Mouse (Mus musculus) heart, adult 8-10 months (tissue): Measurements from ENCODE around the gene Arl6ip6. TPM values are rescaled to one million over a fixed set of nuclear protein-coding genes. Genes with fewer than 3 reads are reported as not detected.
A peak's percentile ranks its signal among the peaks of the same experiment; 100 is the strongest.

ENCODE experiments used
- DNase-seq: peaks from one replicate; pipeline ENCODE4 v3.0.0; 2022; ENCODE audit warnings: low spot score
- total RNA-seq, 4 experiments: library from RNA; stranded (reverse); gene quantifications; 2 replicates each; pipeline ENCODE4 v1.2.4; 2022

Gene Arl6ip6
- total RNA-seq: 10 to 100 TPM in 3 of 4 experiments, 1 to 10 TPM in 1; 7.9 to 15.8 (median 11.3) TPM

DNA sequence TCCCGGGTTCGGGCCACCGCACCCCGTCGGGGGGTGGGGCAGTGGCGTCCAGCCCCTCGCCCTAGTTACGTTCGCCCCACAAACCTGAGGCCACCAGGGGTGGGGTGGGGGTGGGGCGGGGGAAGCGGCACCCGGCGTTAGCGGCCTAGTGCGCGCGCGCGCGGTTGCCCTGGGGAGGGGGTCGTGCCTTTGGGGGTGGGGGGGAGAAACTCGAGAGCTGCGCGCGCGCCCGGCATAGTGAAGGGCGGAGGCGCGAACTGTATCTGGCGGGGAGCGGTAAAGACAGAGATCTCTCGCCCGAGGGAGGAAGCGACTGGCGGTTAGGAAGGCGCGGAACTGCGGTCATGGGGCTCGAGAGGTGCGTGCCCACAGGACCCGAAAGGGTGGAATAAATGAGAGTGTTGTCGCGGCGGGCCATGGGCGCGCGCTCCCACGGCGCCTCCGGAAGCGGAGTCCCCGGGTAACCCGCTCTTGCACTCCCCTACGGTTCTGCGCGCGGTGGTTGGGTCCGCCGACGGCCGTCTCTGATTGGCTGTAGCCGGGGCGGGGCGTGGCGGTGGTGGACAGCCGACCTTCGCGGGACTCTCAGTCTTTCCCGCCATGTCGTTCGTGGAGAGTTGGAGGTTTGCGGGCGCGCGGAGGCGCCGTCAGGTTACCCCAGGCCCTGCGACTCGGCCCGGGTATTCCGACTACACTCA, at the start of gene Arl6ip6:
Arl6ip6 (plus strand) TSS at position 204 of the 698 bp plus-strand sequence.
- DNase-seq: peak; percentile 98

DNA sequence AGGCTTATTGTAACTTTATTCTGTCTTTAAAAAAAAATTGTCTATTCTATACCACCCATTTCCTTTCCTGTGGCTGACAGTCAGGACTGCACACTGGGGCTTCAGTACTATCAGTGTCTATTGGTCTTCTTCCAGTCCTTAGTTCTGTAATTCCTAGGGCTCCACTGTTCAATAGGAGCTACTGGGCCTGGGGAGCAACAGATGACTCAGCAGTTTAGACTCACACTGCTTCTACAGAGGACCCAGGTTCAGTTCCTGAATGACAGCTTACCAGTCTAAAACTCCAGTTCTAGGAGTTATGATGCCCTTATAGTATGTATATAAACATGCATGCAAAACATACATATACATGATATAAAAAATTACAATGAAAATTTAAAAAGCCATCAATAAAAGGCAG, 44.7 kb upstream of the Arl6ip6 start:
- no peak for DNase-seq

DNA sequence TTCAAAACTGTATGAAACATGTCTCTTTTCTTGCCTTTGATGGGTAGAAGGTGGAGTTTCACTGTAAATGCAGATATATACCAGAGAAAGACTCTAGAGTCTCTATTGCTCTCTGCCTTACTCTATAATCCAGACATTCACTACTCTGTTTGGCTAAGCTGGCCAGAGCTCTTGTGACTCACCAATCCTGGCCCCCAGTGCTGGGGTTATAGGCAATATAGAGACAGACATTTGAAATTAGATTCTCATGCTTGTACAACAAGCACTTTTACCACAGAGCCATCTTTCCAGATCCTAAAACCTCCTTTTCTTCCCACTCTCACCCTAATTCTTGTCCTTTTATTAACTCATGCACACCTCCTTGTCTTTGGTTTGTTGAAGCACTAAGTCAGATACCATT, 17.6 kb upstream of the Arl6ip6 start:
- DNase-seq: no peak

DNA sequence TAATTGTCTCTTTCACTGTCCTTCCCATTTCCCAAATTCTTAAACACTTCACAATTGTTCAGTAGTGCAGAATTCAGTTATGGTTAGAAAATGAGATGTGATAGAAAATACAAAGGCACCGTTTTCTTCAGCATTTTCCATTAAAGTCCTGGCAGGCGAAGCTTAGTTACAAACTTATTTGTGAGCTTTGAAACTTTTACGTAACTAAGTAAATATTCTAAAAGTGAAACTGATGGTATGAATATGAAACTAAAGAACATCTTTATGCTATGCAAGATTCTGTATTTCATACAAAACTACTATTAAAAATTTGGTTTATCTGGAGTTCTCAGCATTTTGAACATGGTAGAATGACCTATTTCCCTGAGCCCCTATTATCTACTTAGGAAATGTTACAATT, 12.6 kb upstream of the Arl6ip6 start:
- no peak for DNase-seq

DNA sequence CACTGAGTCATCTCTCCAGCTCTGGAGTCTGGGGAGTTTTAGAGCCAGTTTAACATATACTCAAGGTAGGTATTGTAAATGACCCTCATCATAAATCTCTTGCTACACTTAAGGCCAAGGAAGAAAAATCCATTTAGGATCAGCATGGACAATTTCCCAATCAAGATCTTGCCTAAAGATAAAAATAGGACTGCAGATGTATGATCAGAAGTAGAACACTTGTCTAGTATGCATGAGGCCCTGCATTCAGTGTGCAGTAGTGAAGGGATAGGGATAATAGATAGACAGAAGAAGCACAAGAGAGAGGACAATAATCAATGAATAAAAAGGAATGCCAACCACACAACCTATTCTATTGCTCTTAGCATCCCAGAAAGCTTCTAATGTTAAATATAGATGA, 11.7 kb upstream of the Arl6ip6 start:
- no peak for DNase-seq

DNA sequence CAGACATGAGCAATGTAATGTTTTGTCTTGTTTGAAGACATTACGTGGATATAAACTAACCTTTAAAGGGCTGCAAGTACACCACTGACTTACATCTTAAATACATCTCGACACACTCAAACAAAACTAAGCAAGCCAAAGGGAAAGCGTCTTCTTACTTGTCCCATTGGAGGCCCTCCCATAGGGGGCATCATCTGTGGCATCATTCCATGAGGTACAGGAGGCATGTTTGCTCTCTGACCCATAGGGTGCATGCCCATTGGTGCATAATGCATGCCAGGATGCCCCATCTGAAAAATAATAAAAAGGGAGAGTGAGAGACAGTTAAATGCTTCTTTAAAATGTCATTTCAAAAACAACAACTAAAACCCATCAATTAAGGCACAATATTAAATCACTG, 1.7 kb upstream of the Arl6ip6 start:
- DNase-seq: no peak

DNA sequence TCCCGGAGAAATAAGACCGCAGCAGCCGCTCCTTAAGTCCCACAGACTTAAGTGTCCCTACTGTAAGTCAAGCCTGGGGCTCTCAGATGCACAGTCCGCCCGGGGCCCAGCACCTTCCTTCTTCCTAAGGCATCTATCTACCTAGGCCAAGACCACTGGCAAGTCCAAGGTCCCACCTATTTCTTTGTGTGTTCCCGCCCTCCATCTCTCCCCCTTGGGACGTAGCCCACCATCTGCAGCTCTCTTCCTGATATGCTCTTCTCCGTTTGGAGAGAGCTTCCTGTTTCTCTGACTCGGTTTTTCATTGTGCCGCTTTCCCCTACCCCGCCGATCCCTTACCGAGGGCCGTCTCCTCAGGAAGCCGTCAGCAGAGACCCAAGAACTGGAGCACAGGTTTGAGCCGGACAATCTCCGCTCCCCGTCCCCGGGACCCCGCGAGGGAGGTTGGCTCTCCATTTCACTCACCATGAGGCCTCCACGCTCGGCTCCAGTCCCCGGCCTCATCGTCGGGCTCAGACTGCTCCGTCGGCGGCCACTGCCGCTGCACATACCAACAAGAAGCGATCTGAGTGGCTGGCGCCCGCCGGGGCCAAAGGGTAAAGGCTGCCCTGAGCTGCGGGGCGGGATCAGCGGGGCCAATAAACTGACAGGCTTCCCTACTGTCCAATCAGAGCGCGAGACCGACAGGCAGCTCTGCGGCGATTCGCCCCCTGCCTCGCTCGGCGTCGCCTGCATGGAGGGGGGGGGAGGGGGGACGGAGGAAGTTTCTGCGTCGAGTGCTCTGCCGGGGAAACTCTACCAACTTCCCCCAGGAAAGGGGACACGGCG, 628 bp upstream of the Arl6ip6 start, which contains the start of gene Prpf40a:
Prpf40a (minus strand) TSS at position 601 of the 828 bp plus-strand sequence.
- DNase-seq: peak; percentile 99

DNA sequence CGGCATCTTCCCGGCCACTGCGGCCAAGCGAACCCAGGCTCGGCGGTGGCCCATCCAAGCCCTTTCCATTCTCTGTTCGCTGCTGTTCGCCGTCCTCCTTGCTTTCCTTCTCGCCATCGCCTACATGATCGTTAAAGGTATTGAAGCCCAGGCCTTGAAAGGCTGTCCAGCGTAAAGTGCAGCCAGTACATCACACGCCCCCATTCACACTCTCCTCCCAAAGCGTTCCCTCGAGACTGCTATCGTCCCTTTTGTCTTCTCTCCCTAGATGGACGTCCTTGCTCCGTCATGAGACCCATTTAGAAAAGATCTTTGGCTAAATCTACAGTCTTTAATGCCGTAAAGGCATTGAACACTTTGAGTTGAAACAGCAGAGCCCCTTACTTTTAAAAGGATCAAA, 860 bp downstream of the Arl6ip6 start:
- DNase-seq: no peak

DNA sequence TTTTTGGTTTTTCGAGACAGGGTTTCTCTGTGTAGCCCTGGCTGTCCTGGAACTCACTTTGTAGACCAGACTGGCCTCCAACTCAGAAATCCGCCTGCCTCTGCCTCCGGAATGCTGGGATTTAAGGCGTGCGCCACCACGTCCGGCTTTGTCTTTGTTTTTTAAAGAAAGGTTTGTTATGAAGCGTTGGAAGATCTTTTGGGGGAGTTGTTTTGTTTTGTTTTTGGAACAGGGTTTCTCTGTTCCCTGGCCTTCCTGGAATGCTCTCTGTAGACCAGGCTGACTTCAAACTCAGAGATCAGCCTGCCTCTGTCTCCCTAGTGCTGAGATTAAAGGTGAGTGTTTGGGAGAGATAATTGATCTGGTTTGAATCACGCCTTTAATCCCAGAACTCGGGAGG, 4.9 kb downstream of the Arl6ip6 start:
- DNase-seq: no peak

DNA sequence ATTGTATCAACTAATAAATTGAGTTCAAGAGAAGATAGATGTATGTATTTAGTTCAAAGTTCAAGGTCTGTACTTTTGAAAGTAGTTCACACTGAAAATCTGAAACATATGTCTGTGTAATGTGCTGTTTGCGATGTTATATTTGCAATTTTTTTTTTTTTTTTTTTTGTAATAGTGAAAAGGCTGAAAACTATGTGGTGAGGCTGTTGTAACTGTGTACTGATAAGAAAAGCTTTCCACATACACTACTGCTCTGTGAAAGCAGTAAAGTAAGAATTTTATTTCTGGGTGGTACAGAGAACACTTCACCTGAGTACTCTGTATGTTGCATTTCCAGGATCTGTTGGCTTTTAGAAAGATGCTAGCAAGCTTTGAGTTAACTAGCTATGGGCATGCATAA, 7.7 kb downstream of the Arl6ip6 start:
- DNase-seq: no peak

DNA sequence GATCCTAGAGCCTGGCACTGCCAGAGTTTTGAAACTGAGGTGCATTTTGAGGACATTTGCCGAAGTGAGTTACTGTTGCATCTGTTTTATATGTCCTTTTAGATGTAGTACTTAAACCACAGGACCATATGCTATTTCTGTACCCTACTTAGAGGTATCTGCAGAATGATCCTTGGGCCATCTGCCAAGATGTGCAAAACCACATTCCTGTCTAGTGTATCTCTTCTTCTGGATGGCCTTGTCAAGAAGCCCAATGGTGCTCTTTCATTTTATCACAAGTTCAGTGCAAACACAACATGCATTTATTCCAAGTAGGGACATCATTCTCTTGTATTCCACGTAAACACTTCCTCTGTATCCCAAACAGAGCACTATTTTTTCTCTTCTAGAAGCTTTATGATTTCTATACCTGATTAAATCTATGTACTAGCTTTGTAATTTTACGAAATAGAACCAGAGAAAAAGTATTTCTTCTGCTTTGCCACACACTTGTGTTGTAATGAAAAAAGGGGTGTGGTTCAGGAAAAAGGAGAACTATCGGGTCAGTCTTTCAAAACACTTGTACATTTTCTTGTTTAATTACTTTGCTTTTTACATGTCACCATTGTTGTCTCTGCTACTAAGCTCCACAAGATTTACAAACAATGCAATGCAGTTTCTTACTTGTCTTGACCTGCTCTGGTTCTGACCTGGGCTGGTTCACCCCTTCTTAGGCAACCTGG, 8.8 kb downstream of the Arl6ip6 start:
- DNase-seq: no peak

DNA sequence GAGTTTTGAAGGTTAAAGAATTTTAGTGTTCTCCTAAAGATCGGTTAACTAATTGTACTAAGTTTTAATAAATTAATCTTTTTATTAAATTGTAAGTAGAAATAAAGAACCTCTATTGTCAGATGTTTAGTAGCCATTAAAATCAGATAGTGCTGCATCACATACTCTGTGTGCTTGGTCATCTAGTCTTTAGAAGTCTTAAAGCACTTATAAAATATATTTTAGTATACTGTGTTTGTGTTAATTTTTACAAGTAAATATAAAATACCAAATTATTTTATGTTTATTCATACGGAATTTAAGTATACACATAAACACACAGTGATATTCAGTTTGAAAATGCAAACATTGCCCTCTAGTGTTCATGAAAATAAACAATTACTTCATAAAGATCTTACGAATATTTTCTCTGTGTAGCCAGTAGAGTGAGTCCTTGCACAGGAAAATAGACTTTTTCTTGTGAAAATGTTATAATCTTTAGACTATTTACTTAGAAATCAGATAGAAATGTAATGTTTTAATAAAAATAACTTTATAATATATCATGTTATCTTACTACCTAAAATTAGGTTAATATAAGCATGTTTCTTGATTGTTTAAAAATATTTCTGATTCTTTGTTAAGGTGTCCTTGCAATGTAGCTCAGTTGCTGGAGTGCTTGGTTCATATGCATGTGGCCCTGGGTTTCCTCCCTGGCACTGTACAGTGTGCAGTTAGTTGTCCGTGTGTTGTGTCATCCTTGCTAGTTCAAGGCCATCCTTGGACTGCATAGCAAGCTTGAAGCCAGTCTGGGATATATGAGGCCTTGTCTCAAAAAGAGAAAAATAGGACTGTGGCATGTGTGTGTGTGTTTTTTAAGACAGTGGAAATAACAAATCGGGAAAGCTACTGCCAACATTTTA, 13.1 kb downstream of the Arl6ip6 start:
- peak; percentile 25 for DNase-seq

DNA sequence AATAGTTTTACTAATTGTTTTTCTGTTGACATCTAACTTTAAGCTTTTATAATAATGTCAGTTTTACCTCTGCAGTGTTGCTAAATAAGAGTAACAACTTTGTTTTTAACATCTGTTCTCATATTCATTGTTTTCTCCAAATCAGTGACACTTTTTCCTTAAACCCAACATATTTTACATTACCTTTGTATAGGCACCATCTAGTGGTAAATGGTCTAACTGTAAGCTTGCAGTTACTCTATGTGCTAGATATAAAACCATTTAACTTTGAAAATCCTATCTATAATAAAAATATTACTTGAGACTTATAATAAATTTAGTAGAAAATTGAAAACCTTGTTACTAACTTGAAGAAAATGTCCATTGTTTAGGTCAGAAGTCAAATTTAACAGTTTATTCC, 15.2 kb downstream of the Arl6ip6 start:
- no peak for DNase-seq

DNA sequence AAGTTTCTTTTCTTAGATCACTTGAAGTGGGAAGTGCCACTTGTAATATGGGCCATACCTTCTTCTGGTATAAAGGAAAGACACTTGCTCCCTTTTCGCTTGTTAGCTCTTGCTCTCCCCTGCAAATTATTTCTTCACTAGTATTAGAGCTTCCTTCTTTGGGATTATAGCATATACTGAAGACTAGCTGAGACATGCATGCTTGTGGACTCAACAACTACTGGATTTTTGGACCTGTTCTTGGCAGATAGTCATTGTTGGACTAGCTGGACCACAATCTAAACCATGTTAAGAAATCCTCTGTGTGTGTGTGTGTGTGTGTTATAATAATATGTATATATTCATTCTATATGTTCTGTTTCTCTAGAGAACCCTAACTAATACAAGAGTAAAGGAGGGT, 22.0 kb downstream of the Arl6ip6 start:
- no peak for DNase-seq

DNA sequence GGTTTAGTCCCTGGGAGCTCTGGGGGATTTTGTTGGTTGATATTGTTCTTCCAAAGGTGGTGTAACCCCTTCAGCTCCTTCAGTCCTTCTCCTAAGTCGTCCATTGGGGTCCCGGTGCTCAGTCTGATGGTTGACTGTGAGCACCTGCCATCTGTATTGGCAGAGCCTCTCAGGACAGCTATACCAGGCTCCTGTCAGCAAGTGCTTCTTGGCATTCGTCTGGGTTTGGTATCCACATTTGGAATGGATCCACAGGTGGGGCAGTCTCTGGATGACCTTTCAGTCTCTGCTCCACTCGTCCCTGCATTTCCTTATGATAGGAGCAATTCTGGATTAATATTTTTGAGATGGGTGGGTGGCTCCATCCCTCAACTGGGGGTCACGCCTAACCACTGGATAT, 30.7 kb downstream of the Arl6ip6 start:
- peak; percentile 3 for DNase-seq

DNA sequence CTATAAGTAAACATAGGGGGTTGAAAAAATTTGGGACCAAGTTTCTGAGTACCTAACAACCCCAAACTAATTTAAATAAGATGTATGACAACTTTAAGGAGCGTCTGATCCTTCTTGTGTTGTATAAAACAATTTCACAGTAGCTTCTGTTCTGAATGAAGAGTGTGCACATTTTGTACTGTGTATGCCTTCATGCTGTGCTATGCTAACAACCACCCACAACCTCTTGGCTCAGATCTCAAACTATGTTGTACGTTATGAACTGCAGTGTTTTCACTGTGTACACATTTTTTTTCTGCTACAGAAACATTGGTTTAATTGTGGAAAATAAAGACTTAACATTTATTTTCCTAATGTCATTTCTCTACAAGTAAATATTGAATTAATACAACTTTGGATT, 65.5 kb downstream of the Arl6ip6 start:
- DNase-seq: no peak

Other genes starting within 250 kb of the Arl6ip6 start
- gene Prpf40a, start 442 bp upstream of the Arl6ip6 start, total RNA-seq: 10 to 100 TPM; 27.3 to 38.3 (median 30.7) TPM